10 mouse cellular contexts compared by ENCODE assay signal in genomic region chr11:89452862-89453261, GRCm38 (mm10).
DNase-seq lines count a peak whose midpoint lies in the region; ATAC-seq lines count a peak whose summit lies in the region.
"Had no signal": no experiment of that assay in that cellular context is flagged by ENCODE, and none has a peak within 500 bp of the region (broad histone marks: within the 10 kb centered on the region; RNA-seq: fewer than 3 reads in every experiment).

No protein-coding gene starts in this region.

- intact Hi-C loops in left cerebral cortex, postnatal 36 days (cut with DNase I): no loop called here

- no peaks in the 10 kb centered on the region for H3K4me1 ChIP-seq in neural tube, embryonic 11.5 days (ENCODE audit: control insufficient read depth, insufficient read depth, low read length)
- 0 out of 2 replicates have a peak, but pooled peaks cover under 1% of the 10 kb centered on the region for H3K4me1 ChIP-seq in neural tube, embryonic 15.5 days
- peaks cover 22% of the 10 kb centered on the region for H3K4me1 ChIP-seq in heart, embryonic 10.5 days
- H3K4me1 ChIP-seq: megakaryocyte, embryonic 14.5 days had no signal

- no peak for DNase-seq in frontal cortex, postnatal 25 days (ENCODE audit: low spot score in 2 of 2)
- DNase-seq in neural tube, embryonic 11.5 days (ENCODE audit: low spot score): peak; percentile 33
- peak; percentile 8 to 23 for DNase-seq in left cerebral cortex, postnatal 36 days (ENCODE audit: low spot score in 2 of 2)
- peak; percentile 9 to 34 for DNase-seq in right cerebral cortex, postnatal 36 days (ENCODE audit: low spot score in 2 of 2)
- no peak for DNase-seq in heart, embryonic 10.5 days (ENCODE audit: low spot score)
- DNase-seq in spleen, adult 12 weeks (ENCODE audit: low spot score): no peak
- DNase-seq: cerebellum, postnatal 36 days had no signal

- ATAC-seq in frontal cortex, adult (ENCODE audit: low TSS enrichment): peak; percentile 64
- ATAC-seq in neural tube, embryonic 11.5 days (ENCODE audit: insufficient read depth, low FRiP score, low TSS enrichment): no peak
- no peak for ATAC-seq in neural tube, embryonic 15.5 days (ENCODE audit: low FRiP score)

- H3K36me3 ChIP-seq in neural tube, embryonic 11.5 days (ENCODE audit: control insufficient read depth, insufficient read depth, low read length): no peaks in the 10 kb centered on the region
- H3K36me3 ChIP-seq in neural tube, embryonic 15.5 days: no peaks in the 10 kb centered on the region
- H3K36me3 ChIP-seq in heart, embryonic 10.5 days: no peaks in the 10 kb centered on the region

- 25% methylated on average over 2 of the region's 2 CpGs for WGBS in neural tube, embryonic 11.5 days
- WGBS in neural tube, embryonic 15.5 days: 33% methylated on average over 2 of the region's 2 CpGs
- 21% methylated on average over 2 of the region's 2 CpGs for WGBS in heart, embryonic 10.5 days

- no peak overlapping the region for H3K27ac ChIP-seq in neural tube, embryonic 11.5 days (ENCODE audit: low read depth, low read length)
- H3K27ac ChIP-seq in neural tube, embryonic 15.5 days (replicated peaks): no peak overlapping the region
- no peak overlapping the region for H3K27ac ChIP-seq in heart, embryonic 10.5 days

- H3K9ac ChIP-seq in neural tube, embryonic 11.5 days (ENCODE audit: low read length): no peak overlapping the region
- no peak overlapping the region for H3K9ac ChIP-seq in neural tube, embryonic 15.5 days (replicated peaks)

- H3K27me3 ChIP-seq in neural tube, embryonic 11.5 days (ENCODE audit: control insufficient read depth, insufficient read depth, low read length): no peaks in the 10 kb centered on the region
- no peaks in the 10 kb centered on the region for H3K27me3 ChIP-seq in neural tube, embryonic 15.5 days (replicated peaks)
- no peaks in the 10 kb centered on the region for H3K27me3 ChIP-seq in heart, embryonic 10.5 days (ENCODE audit: insufficient read depth, poor library complexity, severe bottlenecking)
- H3K27me3 ChIP-seq: megakaryocyte, embryonic 14.5 days had no signal

- H3K9me3 ChIP-seq in neural tube, embryonic 11.5 days (ENCODE audit: control insufficient read depth, low read length): no peaks in the 10 kb centered on the region
- H3K9me3 ChIP-seq in neural tube, embryonic 15.5 days (replicated peaks): no peaks in the 10 kb centered on the region
- no peaks in the 10 kb centered on the region for H3K9me3 ChIP-seq in heart, embryonic 10.5 days
- H3K9me3 ChIP-seq: megakaryocyte, embryonic 14.5 days had no signal

- H3K4me2 ChIP-seq in neural tube, embryonic 11.5 days (ENCODE audit: low read depth): no peak overlapping the region
- no peak overlapping the region for H3K4me2 ChIP-seq in neural tube, embryonic 15.5 days

- H3K4me3 ChIP-seq in neural tube, embryonic 11.5 days (ENCODE audit: low read depth, low read length): no peak overlapping the region
- no peak overlapping the region for H3K4me3 ChIP-seq in neural tube, embryonic 15.5 days (replicated peaks)
- no peak overlapping the region for H3K4me3 ChIP-seq in heart, embryonic 10.5 days
- H3K4me3 ChIP-seq: megakaryocyte, embryonic 14.5 days had no signal

Comparison
In these comparisons a context has a peak if more than half of its experiments do, and no peak if none do; other contexts are left out.
1. DNase-seq: peak in neural tube, embryonic 11.5 days (single experiment), left cerebral cortex, postnatal 36 days (2 of 2) and right cerebral cortex, postnatal 36 days (2 of 2); none in frontal cortex, postnatal 25 days (0 of 2), heart, embryonic 10.5 days (single experiment) and spleen, adult 12 weeks (single experiment).